Mouse (Mus musculus) lung, adult 2 months (tissue): Measurements from ENCODE around the gene Usp50.

Experiments
- CTCF ChIP-seq: fragments of 200-500 bp; IDR thresholded peaks from 2 replicates; pipeline ENCODE4 v1.5.1; 2011; ENCODE audit warnings: mild to moderate bottlenecking, low read length, control low read depth; ENCODE audit not compliant: insufficient read depth
- POLR2A ChIP-seq: fragments of 200-500 bp; IDR thresholded peaks from 2 replicates; pipeline ENCODE4 v1.6.1; 2011; ENCODE audit warnings: low read depth, mild to moderate bottlenecking, control low read depth, low read length, borderline replicate concordance; ENCODE audit errors: extremely low read depth

- TF ChIP-seq CTCF (peak; percentile 36; the same call in 1 of the 2 replicates), POLR2A (no peak)
These were observed 837 bp downstream of the Usp50 start for GRCm38 (mm10) chr2:126782433-126782832.
